Mouse (Mus musculus) A20 (cell line): Measurements from ENCODE around the gene Tep1.

ENCODE experiments used
- DNase-seq: peaks from one replicate; pipeline ENCODE4 v3.0.0-alpha.2; 2011; ENCODE audit warnings: low read depth, low spot score

Gene Tep1

GRCm38 (mm10) chr14:50795261-50795935 is 75.0 kb downstream of the Tep1 start:
- no peak for DNase-seq

- peak; percentile 52 for DNase-seq
Measured at GRCm38 (mm10) chr14:50788157-50788556, 82.2 kb downstream of the Tep1 start.

GRCm38 (mm10) chr14:50785251-50785637 is 85.1 kb downstream of the Tep1 start, which contains the start of gene Ttc5:
Gene Ttc5, minus strand, starts transcription at chr14:50785519.
- peak; percentile 95 for DNase-seq

- peak; percentile 71 for DNase-seq
Measured at GRCm38 (mm10) chr14:50784391-50785250, 85.7 kb downstream of the Tep1 start.

GRCm38 (mm10) chr14:50782166-50782565 is 88.2 kb downstream of the Tep1 start:
- DNase-seq, result no peak
